Mouse (Mus musculus): ENCODE measurements around the gene Rpl3. TPM values are rescaled to one million over a fixed set of nuclear protein-coding genes. Genes with fewer than 3 reads are reported as not detected.

Gene Rpl3
- 1,053 and 1,095 TPM in 2 replicates for polyA plus RNA-seq (2015; fragmentation: Nextera tagmentation; extraction: Ambion mirVana)

DNA sequence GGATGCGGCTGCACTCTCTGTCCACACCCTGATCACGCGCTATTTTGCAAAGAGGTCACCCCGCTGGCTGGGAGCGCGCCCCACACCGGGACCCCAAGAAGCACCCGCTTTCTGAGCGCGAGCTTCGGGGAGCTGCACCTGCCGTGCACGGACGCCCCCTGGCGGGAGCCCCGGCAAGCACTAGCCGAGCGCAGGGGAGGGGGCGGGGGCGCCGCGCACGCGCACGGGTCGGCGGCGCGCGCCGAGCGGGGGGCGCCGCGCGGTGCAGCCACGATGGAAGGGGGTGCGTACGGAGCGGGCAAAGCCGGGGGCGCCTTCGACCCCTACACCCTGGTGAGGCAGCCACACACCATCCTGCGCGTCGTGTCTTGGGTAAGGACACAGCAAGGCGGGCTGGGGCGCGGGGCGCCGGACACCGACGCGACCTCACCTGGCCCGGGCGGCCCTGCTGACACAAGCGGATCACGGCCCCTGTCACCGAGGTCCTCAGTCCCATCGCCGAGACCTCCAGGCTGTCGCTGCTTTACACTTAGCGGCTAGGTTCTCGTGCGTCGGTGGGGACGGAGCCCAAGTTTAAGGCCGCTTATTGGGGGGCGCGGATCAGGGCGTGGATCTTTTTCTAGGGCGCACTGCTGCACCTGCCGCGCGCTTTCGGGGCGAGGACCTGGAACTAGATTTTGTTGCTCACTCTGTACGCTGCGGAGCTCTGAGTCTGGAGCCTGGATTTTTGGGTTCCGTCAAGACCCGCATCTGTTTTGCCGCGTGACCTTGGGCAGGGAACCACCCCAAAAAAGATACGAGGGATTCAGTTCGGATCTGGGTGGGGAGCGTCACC is at the start of gene Rpl3, which contains the start of gene Syngr1:
Gene Rpl3, minus strand, starts transcription at position 748 of the 835 bp plus-strand sequence.
Gene Syngr1, plus strand, starts transcription at position 214 of the 835 bp plus-strand sequence.
- ATAC-seq (ENCODE audit: borderline replicate concordance, extremely low read depth, low FRiP score, low TSS enrichment): peak; percentile 44
- Histone ChIP-seq H3K9me3 (no peaks in the 10 kb centered on the region), H3K27me3 (peaks cover 50% of the 10 kb centered on the region), H3K4me1 (peaks cover 14% of the 10 kb centered on the region), H3K27ac (no peak within 1 kb of the TSS), H3K4me3 (peak within 1 kb of the TSS; percentile 67), H3K36me3 (no peaks in the 10 kb centered on the region), H3K4me2 (peak within 1 kb of the TSS; percentile 96), H3K9ac (peak within 1 kb of the TSS; percentile 54)
- 2% methylated on average over 83 of the region's 86 CpGs for WGBS

DNA sequence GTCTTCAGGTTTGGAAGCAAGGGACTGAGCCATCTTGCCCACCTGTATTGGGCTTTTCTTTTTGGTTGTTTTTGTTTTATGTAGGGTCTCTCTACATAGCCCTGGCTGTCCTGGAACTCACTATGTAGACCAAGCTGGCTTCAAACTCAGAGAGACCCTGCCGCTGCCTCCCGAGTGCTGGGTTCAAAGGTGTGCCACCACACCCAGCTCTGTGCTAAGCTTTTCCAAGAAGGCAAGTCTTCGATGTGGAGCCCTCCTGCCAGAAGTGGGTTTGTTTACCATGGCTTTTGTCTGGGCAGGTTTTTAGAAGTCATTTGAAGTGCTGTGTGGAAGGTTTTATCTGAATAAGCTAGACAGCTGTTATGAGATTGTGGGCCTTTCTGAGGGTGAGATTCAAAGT is 49.2 kb upstream of the Rpl3 start:
- Histone ChIP-seq H3K4me3 (no peak overlapping the region), H3K36me3 (peaks cover 28% of the 10 kb centered on the region), H3K27ac (no peak overlapping the region), H3K27me3 (no peaks in the 10 kb centered on the region), H3K9ac (no peak overlapping the region), H3K4me1 (peaks cover 19% of the 10 kb centered on the region), H3K4me2 (no peak overlapping the region), H3K9me3 (no peaks in the 10 kb centered on the region)
- 88% methylated on average over 3 of the region's 3 CpGs for WGBS
- ATAC-seq (ENCODE audit: borderline replicate concordance, extremely low read depth, low FRiP score, low TSS enrichment): no peak

DNA sequence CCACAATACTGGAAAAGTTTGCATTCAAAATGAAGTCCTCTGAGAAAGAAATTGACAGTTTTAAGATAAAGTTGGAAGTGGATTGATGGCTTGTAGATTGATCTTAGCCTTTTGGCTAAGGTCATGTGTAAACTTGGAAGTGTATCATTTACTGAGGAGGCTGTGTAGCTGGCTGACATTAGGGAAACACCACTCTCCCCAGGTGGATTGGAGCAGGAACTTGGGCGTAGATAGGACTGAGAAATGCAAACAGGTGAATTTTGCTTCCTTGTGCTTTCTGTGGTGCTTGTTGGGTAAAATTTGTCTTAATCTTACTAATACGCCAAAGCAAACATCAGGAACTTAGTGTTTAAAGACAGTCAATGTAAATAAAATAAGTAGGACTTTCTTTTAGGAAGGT is 48.6 kb upstream of the Rpl3 start:
- WGBS: 60% methylated on average over 2 of the region's 2 CpGs
- Histone ChIP-seq H3K4me3 (no peak overlapping the region), H3K27ac (no peak overlapping the region), H3K4me2 (no peak overlapping the region), H3K27me3 (no peaks in the 10 kb centered on the region), H3K9me3 (no peaks in the 10 kb centered on the region), H3K36me3 (peaks cover 28% of the 10 kb centered on the region), H3K4me1 (peaks cover 19% of the 10 kb centered on the region), H3K9ac (no peak overlapping the region)
- no peak for ATAC-seq (ENCODE audit: borderline replicate concordance, extremely low read depth, low FRiP score, low TSS enrichment)

DNA sequence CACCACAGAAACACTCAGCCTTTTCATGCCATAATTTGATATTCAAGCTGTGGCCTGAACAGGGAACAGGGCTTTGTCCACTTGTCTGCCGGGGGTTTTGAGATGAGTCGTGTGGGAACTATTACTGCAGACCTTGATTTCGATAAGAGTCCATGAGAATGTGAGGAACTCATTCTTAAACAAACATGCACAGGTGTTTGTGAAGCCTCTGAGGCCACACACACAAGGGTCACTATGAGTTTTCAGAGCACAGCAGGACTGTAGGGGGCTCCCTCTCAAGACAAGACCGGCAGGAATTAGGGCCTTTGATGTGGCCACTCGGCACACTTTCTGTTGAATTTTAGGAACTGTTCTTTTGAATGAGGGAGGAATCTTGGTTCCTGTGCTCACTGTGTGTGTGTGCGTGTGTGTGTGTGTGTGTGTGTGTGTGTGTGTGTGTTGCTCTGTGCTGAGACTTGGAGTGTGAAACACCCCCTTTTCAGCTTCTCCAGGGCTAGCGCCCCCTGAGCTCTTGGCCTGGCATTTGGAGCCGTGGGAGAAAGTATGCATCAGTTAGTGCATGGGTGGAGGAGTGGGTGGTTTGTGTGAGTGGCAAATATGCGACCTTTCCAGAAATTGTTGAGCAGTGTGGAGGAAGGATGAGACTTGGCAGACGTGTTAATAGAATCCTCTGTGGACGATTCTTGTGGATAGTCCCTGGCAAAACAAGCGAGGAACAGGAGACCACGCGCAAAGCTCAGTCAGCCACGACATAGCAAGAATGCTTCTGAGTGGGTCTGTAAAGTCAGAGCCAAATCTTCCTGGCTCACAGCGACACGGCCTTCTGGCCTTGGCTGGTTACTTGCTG is 46.5 kb upstream of the Rpl3 start:
- H3K36me3 ChIP-seq: peaks cover 20% of the 10 kb centered on the region
- no peak overlapping the region for H3K4me3 ChIP-seq
- no peaks in the 10 kb centered on the region for H3K27me3 ChIP-seq
- peak overlapping the region; percentile 19 for H3K27ac ChIP-seq
- peaks cover 32% of the 10 kb centered on the region for H3K4me1 ChIP-seq
- H3K4me2 ChIP-seq: no peak overlapping the region
- H3K9ac ChIP-seq: no peak overlapping the region
- 54% methylated on average over 17 of the region's 17 CpGs for WGBS
- no peak for ATAC-seq (ENCODE audit: borderline replicate concordance, extremely low read depth, low FRiP score, low TSS enrichment)
- H3K9me3 ChIP-seq: no peaks in the 10 kb centered on the region

DNA sequence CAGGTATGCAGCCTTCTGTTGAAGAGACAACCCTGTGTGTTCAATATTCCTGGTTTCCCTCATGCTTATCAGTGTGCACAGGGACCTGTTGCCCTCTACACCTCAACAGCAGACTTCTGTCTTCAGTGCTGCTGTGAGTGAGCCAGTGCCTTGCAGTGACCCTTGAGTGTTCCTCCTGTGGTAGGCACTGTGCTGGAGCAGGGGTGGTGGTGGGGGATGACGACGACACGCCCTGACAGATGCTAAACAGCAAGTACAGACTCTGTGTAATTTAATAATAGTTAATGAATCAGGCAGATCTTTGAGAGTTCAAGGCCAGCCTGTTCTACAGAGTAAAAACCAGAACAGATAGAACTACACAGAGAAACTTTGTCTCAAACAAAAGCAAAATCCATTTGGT is 45.0 kb upstream of the Rpl3 start:
- Histone ChIP-seq H3K9ac (no peak overlapping the region), H3K27ac (no peak overlapping the region), H3K4me1 (peaks cover 37% of the 10 kb centered on the region), H3K9me3 (no peaks in the 10 kb centered on the region), H3K4me2 (no peak overlapping the region), H3K36me3 (peaks cover 9% of the 10 kb centered on the region; the same call in 1 of the 2 replicates), H3K27me3 (no peaks in the 10 kb centered on the region), H3K4me3 (no peak overlapping the region)
- ATAC-seq (ENCODE audit: borderline replicate concordance, extremely low read depth, low FRiP score, low TSS enrichment): no peak
- 89% methylated on average over 3 of the region's 3 CpGs for WGBS

DNA sequence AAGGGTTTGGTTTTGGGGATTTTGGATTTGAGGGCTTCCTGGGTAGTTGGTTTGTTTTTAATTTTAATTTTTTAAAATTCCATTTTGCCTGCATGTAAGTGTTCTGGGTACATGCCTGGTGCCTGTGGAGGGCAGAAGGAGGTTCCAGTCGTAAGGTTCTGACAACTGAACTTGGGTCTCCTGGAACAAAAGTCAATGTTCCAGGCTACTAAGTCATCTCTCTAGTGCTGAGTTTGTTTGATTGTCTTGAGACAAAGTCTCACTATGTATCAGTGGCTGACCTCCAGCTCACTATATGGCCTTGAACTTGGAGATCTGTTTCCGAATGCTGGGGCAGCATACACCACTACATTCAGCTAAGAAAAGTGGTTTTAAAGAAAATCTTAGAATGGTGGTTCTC is 43.8 kb upstream of the Rpl3 start:
- Histone ChIP-seq H3K9ac (no peak overlapping the region), H3K27ac (no peak overlapping the region), H3K4me2 (no peak overlapping the region), H3K27me3 (no peaks in the 10 kb centered on the region), H3K9me3 (no peaks in the 10 kb centered on the region), H3K4me1 (peaks cover 37% of the 10 kb centered on the region), H3K4me3 (no peak overlapping the region), H3K36me3 (0 out of 2 replicates have a peak, but pooled peaks cover 3% of the 10 kb centered on the region)
- ATAC-seq (ENCODE audit: borderline replicate concordance, extremely low read depth, low FRiP score, low TSS enrichment): no peak
- 89% methylated on average over 2 of the region's 2 CpGs for WGBS

DNA sequence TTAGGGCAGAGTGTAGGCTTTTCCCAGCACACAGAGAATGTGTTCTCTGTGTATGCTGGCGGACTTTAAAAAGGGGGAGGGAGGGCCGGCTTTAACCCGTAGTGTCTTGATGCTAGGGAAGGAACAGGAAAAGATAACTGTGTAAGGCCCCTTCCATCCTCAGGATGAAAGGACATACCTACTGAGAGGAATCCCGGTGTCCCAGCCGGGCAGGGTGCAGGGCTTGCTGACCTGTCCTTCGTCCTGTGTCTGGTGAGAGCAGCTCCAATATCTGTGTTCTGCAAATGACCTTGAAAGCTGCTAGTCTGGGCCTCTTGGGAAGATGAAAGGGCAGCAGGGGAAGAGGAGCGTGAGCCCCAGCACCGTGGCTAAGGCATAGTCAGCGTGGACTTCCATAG is 42.8 kb upstream of the Rpl3 start:
- H3K9ac ChIP-seq: peak overlapping the region; percentile 77

DNA sequence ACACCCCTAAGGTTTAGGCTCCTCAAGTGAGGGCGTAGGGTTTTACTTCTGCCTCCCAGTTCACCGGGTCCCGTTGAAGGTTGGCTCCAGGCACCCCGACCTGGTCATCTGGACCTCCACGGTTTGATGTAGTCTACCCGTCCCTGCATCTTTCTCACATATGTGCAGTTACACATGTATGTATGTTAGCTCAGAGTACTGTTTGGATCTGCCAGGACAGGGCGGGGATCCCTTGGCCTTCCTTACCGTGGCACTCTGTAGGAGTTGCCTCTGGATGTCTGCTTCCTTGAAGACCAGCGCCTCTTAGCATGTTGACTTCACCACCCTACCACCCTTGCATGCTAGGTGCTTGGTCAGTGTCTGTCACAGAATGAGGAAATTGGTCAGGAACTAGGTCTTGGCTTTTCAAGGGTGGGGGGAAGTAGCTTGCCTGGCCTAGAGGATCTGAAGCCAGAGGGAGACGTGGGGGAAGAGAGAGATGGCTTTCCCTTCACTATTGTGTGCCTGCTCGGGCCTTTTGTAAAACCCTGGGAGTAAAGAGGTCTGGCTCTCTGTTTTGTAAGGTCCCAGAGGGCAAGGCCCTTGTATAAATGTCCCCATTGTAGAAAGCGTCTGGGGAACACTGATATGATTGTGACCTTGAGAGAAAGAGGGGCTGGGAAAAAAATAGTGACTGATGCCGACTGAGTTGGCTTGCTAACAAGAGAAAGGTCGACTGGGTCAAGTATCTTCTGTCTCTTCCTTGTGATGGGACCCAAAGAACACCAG is 42.2 kb upstream of the Rpl3 start:
- WGBS: 6% methylated on average over 14 of the region's 14 CpGs
- H3K4me1 ChIP-seq: peaks cover 34% of the 10 kb centered on the region

More for the DNA sequence above, 42.8 kb upstream of the Rpl3 start:
- H3K27ac ChIP-seq: peak overlapping the region; percentile 99
- peak overlapping the region; percentile 83 for H3K4me2 ChIP-seq
- 42% methylated on average over 9 of the region's 9 CpGs for WGBS
- ATAC-seq (ENCODE audit: borderline replicate concordance, extremely low read depth, low FRiP score, low TSS enrichment): no peak
- peak overlapping the region; percentile 68 for H3K4me3 ChIP-seq
- 0 out of 2 replicates have a peak, but pooled peaks cover 3% of the 10 kb centered on the region for H3K36me3 ChIP-seq
- H3K4me1 ChIP-seq: peaks cover 37% of the 10 kb centered on the region
- H3K9me3 ChIP-seq: no peaks in the 10 kb centered on the region
- no peaks in the 10 kb centered on the region for H3K27me3 ChIP-seq

DNA sequence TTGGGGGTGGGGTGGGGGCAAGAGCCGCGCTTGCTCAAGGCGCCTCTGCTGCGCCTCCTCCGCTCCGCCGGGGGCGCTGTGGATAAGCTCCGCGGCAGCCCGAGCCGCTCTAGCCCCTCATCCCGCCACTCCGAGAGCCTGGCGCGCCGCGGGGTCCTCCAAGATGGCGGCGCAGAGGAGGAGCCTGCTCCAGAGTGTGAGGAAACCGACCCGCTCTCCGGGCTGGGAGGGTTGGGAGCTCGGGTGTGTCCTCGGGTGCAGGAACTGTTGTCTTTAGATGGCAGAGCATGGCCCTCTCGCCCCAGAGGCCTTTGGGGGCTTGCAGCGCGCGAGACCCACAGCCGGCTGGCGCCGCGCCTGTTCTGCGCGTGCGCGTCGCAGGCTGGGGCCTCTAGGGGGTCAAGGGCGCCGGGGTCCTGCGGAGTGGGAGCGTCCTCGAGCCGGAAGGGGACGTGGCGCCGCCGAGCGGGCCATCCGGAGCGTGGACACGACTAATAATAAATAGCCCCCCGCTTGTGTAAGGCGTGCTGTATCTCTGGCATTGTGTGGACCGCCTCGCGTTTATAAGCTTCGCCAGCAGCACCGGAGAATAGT is 41.4 kb upstream of the Rpl3 start, which contains the start of gene Tab1:
Gene Tab1, plus strand, starts transcription at position 135 of the 594 bp plus-strand sequence.
- peaks cover 26% of the 10 kb centered on the region for H3K4me1 ChIP-seq
- H3K4me3 ChIP-seq: peak within 1 kb of the TSS; percentile 68
- H3K27ac ChIP-seq: peak within 1 kb of the TSS; percentile 99
- H3K9me3 ChIP-seq: no peaks in the 10 kb centered on the region
- no peaks in the 10 kb centered on the region for H3K27me3 ChIP-seq
- peak; percentile 95 for ATAC-seq (ENCODE audit: borderline replicate concordance, extremely low read depth, low FRiP score, low TSS enrichment)
- peak within 1 kb of the TSS; percentile 77 for H3K9ac ChIP-seq
- 0% methylated on average over 59 of the region's 59 CpGs for WGBS
- peak within 1 kb of the TSS; percentile 83 for H3K4me2 ChIP-seq
- 0 out of 2 replicates have a peak, but pooled peaks cover 3% of the 10 kb centered on the region for H3K36me3 ChIP-seq

More for the DNA sequence above, 42.2 kb upstream of the Rpl3 start:
- peak overlapping the region; percentile 99 for H3K27ac ChIP-seq
- peak overlapping the region; percentile 77 for H3K9ac ChIP-seq
- H3K36me3 ChIP-seq: 0 out of 2 replicates have a peak, but pooled peaks cover 3% of the 10 kb centered on the region
- H3K4me2 ChIP-seq: peak overlapping the region; percentile 83
- no peaks in the 10 kb centered on the region for H3K9me3 ChIP-seq
- no peak; the same call in 1 of the 2 replicates for ATAC-seq (ENCODE audit: borderline replicate concordance, extremely low read depth, low FRiP score, low TSS enrichment)
- no peaks in the 10 kb centered on the region for H3K27me3 ChIP-seq
- peak overlapping the region; percentile 68 for H3K4me3 ChIP-seq

DNA sequence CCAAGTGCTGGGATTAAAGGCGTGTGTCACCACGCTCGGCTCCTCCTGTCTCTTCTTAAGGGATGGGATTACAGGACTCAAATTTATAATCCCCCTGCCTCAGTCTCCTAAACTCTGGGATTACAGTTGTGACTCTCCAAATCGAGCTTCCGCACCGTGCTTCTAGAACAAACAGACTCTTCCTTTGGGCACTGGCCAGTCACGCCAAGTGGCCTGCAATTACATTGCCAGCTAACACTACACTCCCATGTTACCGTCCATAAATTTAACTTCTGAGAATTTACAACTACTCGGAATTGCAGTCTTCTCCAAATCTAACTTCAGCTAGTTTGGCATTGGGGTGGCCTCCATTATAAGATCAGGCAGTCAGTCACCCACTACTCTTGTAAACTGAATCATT is 40.8 kb upstream of the Rpl3 start:
- 74% methylated on average over 9 of the region's 9 CpGs for WGBS
- H3K36me3 ChIP-seq: 0 out of 2 replicates have a peak, but pooled peaks cover 3% of the 10 kb centered on the region
- H3K9ac ChIP-seq: peak overlapping the region; percentile 77; the same call in 1 of the 2 replicates
- peaks cover 20% of the 10 kb centered on the region for H3K4me1 ChIP-seq
- no peaks in the 10 kb centered on the region for H3K9me3 ChIP-seq
- H3K4me3 ChIP-seq: peak overlapping the region; percentile 68
- peak overlapping the region; percentile 83 for H3K4me2 ChIP-seq
- no peak for ATAC-seq (ENCODE audit: borderline replicate concordance, extremely low read depth, low FRiP score, low TSS enrichment)
- H3K27me3 ChIP-seq: no peaks in the 10 kb centered on the region
- H3K27ac ChIP-seq: peak overlapping the region; percentile 99

DNA sequence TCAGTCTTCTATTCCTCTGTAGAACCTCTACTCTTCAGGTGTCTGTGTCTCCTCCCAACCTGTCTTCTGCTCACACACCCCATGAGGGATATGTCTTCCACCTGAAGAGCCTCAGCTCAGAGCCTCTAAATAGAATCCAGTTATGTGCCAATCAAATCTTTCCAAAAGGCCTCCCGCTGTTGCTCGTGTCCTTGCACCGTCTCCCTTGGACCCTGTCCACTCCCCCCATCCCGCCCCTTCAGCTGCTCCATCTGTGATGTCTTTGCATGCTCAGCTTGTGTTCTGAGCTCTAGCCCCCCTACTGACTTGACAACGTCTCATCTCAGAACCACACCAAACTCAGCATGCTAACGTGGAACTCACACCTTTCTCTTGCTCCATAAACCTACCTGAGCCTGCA is 39.8 kb upstream of the Rpl3 start:
- H3K4me3 ChIP-seq: no peak overlapping the region
- no peak overlapping the region for H3K27ac ChIP-seq
- no peaks in the 10 kb centered on the region for H3K9me3 ChIP-seq
- H3K27me3 ChIP-seq: no peaks in the 10 kb centered on the region
- peaks cover 18% of the 10 kb centered on the region for H3K4me1 ChIP-seq
- 74% methylated on average over 6 of the region's 6 CpGs for WGBS
- no peak overlapping the region for H3K4me2 ChIP-seq
- no peak overlapping the region for H3K9ac ChIP-seq
- no peaks in the 10 kb centered on the region for H3K36me3 ChIP-seq
- ATAC-seq (ENCODE audit: borderline replicate concordance, extremely low read depth, low FRiP score, low TSS enrichment): no peak

Data from lung, embryonic 15.5 days (tissue).